Mouse (Mus musculus) R1 (cell line): ENCODE data around the gene Dhx8.

Source experiments
- DNase-seq: peaks from one replicate; pipeline ENCODE4 v3.0.0-alpha.2; 2018; ENCODE audit warnings: low read depth, low spot score

The Dhx8 gene

GRCm38 (mm10) chr11:101733596-101733995 lies 877 bp downstream of the Dhx8 start:
- no peak for DNase-seq

GRCm38 (mm10) chr11:101756616-101757015 lies 23.9 kb downstream of the Dhx8 start:
- DNase-seq = no peak

- DNase-seq = no peak
Measured at GRCm38 (mm10) chr11:101757366-101757765, 24.6 kb downstream of the Dhx8 start.

GRCm38 (mm10) chr11:101758431-101758830 lies 25.7 kb downstream of the Dhx8 start:
- DNase-seq = no peak

- no peak for DNase-seq
Measured at GRCm38 (mm10) chr11:101759530-101759929, 26.8 kb downstream of the Dhx8 start.

- peak; percentile 81 for DNase-seq
Measured at GRCm38 (mm10) chr11:101763723-101764122, 31.0 kb downstream of the Dhx8 start.

- no peak for DNase-seq
Measured at GRCm38 (mm10) chr11:101764546-101764945, 31.8 kb downstream of the Dhx8 start.

GRCm38 (mm10) chr11:101767326-101767725 lies 34.6 kb downstream of the Dhx8 start:
- DNase-seq = no peak

GRCm38 (mm10) chr11:101768721-101769120 lies 36.0 kb downstream of the Dhx8 start:
- DNase-seq = peak; percentile 29

GRCm38 (mm10) chr11:101770266-101770665 lies 37.5 kb downstream of the Dhx8 start:
- no peak for DNase-seq

- DNase-seq = peak; percentile 92
Measured at GRCm38 (mm10) chr11:101772027-101772426, 39.3 kb downstream of the Dhx8 start.

GRCm38 (mm10) chr11:101772449-101772848 lies 39.7 kb downstream of the Dhx8 start:
- peak; percentile 100 for DNase-seq

- DNase-seq = peak; percentile 32
Measured at GRCm38 (mm10) chr11:101776846-101777245, 44.1 kb downstream of the Dhx8 start.

GRCm38 (mm10) chr11:101783135-101783534 lies 50.4 kb downstream of the Dhx8 start:
- DNase-seq = no peak

- DNase-seq = no peak
Measured at GRCm38 (mm10) chr11:101783584-101783983, 50.9 kb downstream of the Dhx8 start.

- DNase-seq = peak; percentile 59
Measured at GRCm38 (mm10) chr11:101784072-101784471, 51.4 kb downstream of the Dhx8 start.

GRCm38 (mm10) chr11:101784488-101785142 lies 51.9 kb downstream of the Dhx8 start:
- peak; percentile 87 for DNase-seq

- peak; percentile 99 for DNase-seq
Measured at GRCm38 (mm10) chr11:101785143-101785851, 52.6 kb downstream of the Dhx8 start, which contains the start of gene Etv4. TSS of gene Etv4 (minus strand) at chr11:101785371.

- DNase-seq = peak; percentile 93
Measured at GRCm38 (mm10) chr11:101785852-101786205, 53.1 kb downstream of the Dhx8 start.

- peak; percentile 67 for DNase-seq
Measured at GRCm38 (mm10) chr11:101786651-101787050, 53.9 kb downstream of the Dhx8 start.

GRCm38 (mm10) chr11:101787432-101787831 lies 54.7 kb downstream of the Dhx8 start:
- peak; percentile 95 for DNase-seq

GRCm38 (mm10) chr11:101790811-101791526 lies 58.2 kb downstream of the Dhx8 start:
- no peak for DNase-seq
